Mouse (Mus musculus) stomach, embryonic 16.5 days (tissue): ENCODE data around the gene Zfp639. TPM values are rescaled to one million over a fixed set of nuclear protein-coding genes. Genes with fewer than 3 reads are reported as not detected.

Experiments
- ATAC-seq: fragments of 200-750 bp; cut with Nextera tagmentation; 2 replicates; pipeline ENCODE4 v1.8.0; 2017; ENCODE audit warnings: moderate number of reproducible peaks, moderate TSS enrichment; ENCODE audit not compliant: insufficient read depth, low FRiP score
- H3K27ac ChIP-seq: fragments of 300-500 bp; sonication (generic); 2 replicates; pipeline ENCODE4 v1.5.1; 2014; ENCODE audit warnings: low read length
- H3K27me3 ChIP-seq: fragments of 300-500 bp; sonication (generic); 2 replicates; pipeline ENCODE4 v1.6.1; 2014; ENCODE audit warnings: low read length, control low read depth, mixed read lengths; ENCODE audit not compliant: control insufficient read depth, insufficient read depth
- H3K36me3 ChIP-seq: fragments of 300-500 bp; sonication (generic); 2 replicates; pipeline ENCODE4 v1.6.1; 2014; ENCODE audit warnings: low read length; ENCODE audit not compliant: control insufficient read depth, insufficient read depth
- H3K4me1 ChIP-seq: fragments of 300-500 bp; sonication (generic); 2 replicates; pipeline ENCODE4 v1.6.1; 2014; ENCODE audit warnings: low read length, control low read depth, mixed read lengths; ENCODE audit not compliant: control insufficient read depth, insufficient read depth
- H3K4me2 ChIP-seq: fragments of 300-500 bp; sonication (generic); 2 replicates; pipeline ENCODE4 v1.6.1; 2014; ENCODE audit warnings: low read depth, low read length, mixed read lengths
- H3K4me3 ChIP-seq: fragments of 300-500 bp; sonication (generic); replicated peaks from 2 replicates; pipeline ENCODE4 v1.5.1; 2014; ENCODE audit warnings: mild to moderate bottlenecking, low read length
- H3K9ac ChIP-seq: fragments of 300-500 bp; sonication (generic); 2 replicates; pipeline ENCODE4 v1.6.1; 2014; ENCODE audit warnings: low read length
- H3K9me3 ChIP-seq: fragments of 300-500 bp; sonication (generic); replicated peaks from 2 replicates; pipeline ENCODE4 v1.6.1; 2016; ENCODE audit warnings: low read length, control low read depth; ENCODE audit not compliant: control insufficient read depth
- WGBS: fragments of 180-500 bp; shearing (Covaris S2); extraction: QIAGEN DNeasy Blood & Tissue Kit; methylation state at CpG from one replicate; pipeline ENCODE4 v1.1.7; 2014; 5-methylcytosine and 5-hydroxymethylcytosine counted together
- polyA plus RNA-seq: library from polyadenylated mRNA; unstranded; fragments of >200 nt; fragmentation: Nextera tagmentation; extraction: Ambion mirVana; gene quantifications from 2 replicates; pipeline ENCODE4 v1.2.1, GENCODE M21; 2015

The Zfp639 gene
- polyA plus RNA-seq = 30.0 and 33.4 TPM in 2 replicates

- peaks cover 15% of the 10 kb centered on the region; the same call in 1 of the 2 replicates for H3K4me1 ChIP-seq
- peak within 1 kb of the TSS; percentile 64 for H3K4me2 ChIP-seq
- H3K9ac ChIP-seq = peak within 1 kb of the TSS; percentile 94
- H3K27ac ChIP-seq = peak within 1 kb of the TSS; percentile 84
- no peaks in the 10 kb centered on the region for H3K36me3 ChIP-seq
- H3K4me3 ChIP-seq = peak within 1 kb of the TSS; percentile 77
- ATAC-seq = peak; percentile 54; the same call in 1 of the 2 replicates
- no peaks in the 10 kb centered on the region for H3K27me3 ChIP-seq
- 6% methylated on average over 24 of the region's 24 CpGs for WGBS
- no peaks in the 10 kb centered on the region for H3K9me3 ChIP-seq
These were observed at the start of gene Zfp639 for GRCm38 (mm10) chr3:32509496-32510374. Gene Zfp639 (plus strand): TSS chr3:32510259.

- Histone ChIP-seq H3K27ac (no peak overlapping the region), H3K4me3 (no peak overlapping the region), H3K4me2 (no peak overlapping the region), H3K4me1 (0 out of 2 replicates have a peak, but pooled peaks cover 3% of the 10 kb centered on the region), H3K9me3 (no peaks in the 10 kb centered on the region), H3K36me3 (peaks cover 4% of the 10 kb centered on the region; the same call in 1 of the 2 replicates), H3K27me3 (no peaks in the 10 kb centered on the region), H3K9ac (no peak overlapping the region)
- WGBS = 95% methylated on average over 4 of the region's 4 CpGs
- no peak for ATAC-seq
These were observed 42.7 kb upstream of the Zfp639 start for GRCm38 (mm10) chr3:32467321-32467720.

DNA sequence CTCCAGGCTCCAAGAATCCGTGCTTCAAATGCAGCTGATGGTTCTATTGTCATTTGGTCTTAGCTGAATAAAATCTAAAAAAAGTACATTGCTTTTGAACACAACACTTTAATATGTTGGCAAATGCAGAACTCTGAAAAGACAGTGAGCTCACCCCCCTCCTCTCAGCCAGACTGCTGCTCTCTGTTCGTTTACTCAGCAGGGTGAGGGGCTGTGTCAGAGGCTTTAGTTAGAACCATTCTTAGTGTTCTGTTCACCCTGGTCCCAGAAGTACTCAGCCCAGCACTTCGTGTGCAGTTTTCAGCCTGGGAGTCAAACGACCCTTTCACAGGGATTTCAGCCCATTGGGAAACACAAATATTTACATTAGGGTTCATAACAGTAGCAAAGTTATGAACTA lies 41.6 kb upstream of the Zfp639 start:
- 39% methylated on average over 4 of the region's 4 CpGs for WGBS
- Histone ChIP-seq H3K36me3 (no peaks in the 10 kb centered on the region), H3K4me3 (no peak overlapping the region), H3K27me3 (no peaks in the 10 kb centered on the region), H3K4me1 (0 out of 2 replicates have a peak, but pooled peaks cover 7% of the 10 kb centered on the region), H3K4me2 (no peak overlapping the region), H3K27ac (no peak overlapping the region), H3K9me3 (no peaks in the 10 kb centered on the region), H3K9ac (no peak overlapping the region)
- ATAC-seq = no peak

- Histone ChIP-seq H3K36me3 (no peaks in the 10 kb centered on the region), H3K9ac (no peak overlapping the region), H3K4me3 (no peak overlapping the region), H3K4me2 (no peak overlapping the region), H3K4me1 (0 out of 2 replicates have a peak, but pooled peaks cover 7% of the 10 kb centered on the region), H3K9me3 (no peaks in the 10 kb centered on the region), H3K27me3 (no peaks in the 10 kb centered on the region), H3K27ac (no peak overlapping the region)
- 84% methylated on average over 7 of the region's 7 CpGs for WGBS
- no peak for ATAC-seq
These were observed 39.6 kb upstream of the Zfp639 start for GRCm38 (mm10) chr3:32470449-32470848.

- Histone ChIP-seq H3K9ac (no peak overlapping the region), H3K27me3 (no peaks in the 10 kb centered on the region), H3K4me1 (0 out of 2 replicates have a peak, but pooled peaks cover 7% of the 10 kb centered on the region), H3K27ac (no peak overlapping the region), H3K4me3 (no peak overlapping the region), H3K36me3 (no peaks in the 10 kb centered on the region), H3K9me3 (no peaks in the 10 kb centered on the region), H3K4me2 (no peak overlapping the region)
- ATAC-seq = peak; percentile 37; the same call in 1 of the 2 replicates
- 52% methylated on average over 6 of the region's 6 CpGs for WGBS
These were observed 39.0 kb upstream of the Zfp639 start for GRCm38 (mm10) chr3:32471098-32471497.

DNA sequence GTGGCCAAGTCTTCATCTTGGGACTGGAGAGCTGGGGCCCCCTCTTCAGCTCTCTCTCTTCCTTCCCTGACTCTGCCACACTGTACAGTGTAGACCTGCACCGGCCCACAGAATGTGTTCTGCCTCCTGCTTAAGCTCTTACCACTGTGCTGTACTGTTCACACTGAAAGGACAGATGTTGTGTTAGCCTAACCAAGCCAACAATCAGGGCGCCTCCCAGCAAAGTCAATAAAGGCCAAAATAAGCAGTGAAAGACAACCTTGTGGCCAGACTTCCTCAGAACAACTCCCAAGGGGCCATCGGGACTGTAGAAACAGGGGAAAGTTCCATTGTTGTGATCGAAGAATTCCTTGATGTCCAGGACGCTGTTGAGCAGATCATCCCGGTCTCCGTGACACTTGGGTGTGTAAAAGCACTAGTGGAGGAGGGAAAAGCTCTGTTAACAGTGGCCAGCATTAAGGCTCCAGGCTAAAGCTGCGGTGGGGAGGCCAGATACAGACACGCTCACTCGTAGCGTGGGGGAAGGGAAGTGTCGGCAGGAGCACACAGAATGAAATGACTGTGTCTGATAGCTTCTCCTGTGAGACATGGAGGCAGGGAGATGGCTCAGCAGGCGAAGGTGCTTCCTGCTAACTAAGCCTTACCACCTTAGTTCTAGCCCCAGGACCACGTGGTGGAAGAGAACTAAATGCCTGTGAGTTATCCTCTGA lies 37.7 kb upstream of the Zfp639 start:
- no peak overlapping the region for H3K4me3 ChIP-seq
- 61% methylated on average over 14 of the region's 14 CpGs for WGBS
- 0 out of 2 replicates have a peak, but pooled peaks cover 7% of the 10 kb centered on the region for H3K4me1 ChIP-seq
- H3K9ac ChIP-seq = no peak overlapping the region
- H3K27ac ChIP-seq = no peak overlapping the region
- ATAC-seq = peak; percentile 62
- H3K9me3 ChIP-seq = no peaks in the 10 kb centered on the region
- H3K36me3 ChIP-seq = no peaks in the 10 kb centered on the region
- H3K27me3 ChIP-seq = no peaks in the 10 kb centered on the region
- H3K4me2 ChIP-seq = no peak overlapping the region

DNA sequence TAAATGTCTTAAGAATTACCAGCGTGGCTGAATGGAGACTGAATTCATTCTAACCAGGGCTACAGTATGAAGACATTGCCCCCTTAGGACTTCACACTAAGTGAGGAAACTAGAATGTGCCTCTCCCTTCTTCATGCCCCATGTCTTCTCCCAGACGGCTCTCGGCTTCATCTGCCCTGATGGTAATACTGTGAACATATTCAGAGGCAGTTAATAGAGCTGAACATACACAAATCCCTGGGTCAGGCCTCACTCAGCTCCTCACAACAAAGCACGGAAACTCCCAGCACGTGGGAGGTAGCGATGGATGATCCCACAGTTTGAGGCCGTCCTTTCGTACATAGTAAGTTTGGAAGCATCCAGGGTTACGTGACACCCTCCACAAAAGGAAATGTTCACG lies 36.9 kb upstream of the Zfp639 start:
- Histone ChIP-seq H3K4me2 (no peak overlapping the region), H3K27ac (no peak overlapping the region), H3K36me3 (no peaks in the 10 kb centered on the region), H3K27me3 (no peaks in the 10 kb centered on the region), H3K4me3 (no peak overlapping the region), H3K9ac (no peak overlapping the region), H3K9me3 (no peaks in the 10 kb centered on the region), H3K4me1 (0 out of 2 replicates have a peak, but pooled peaks cover 7% of the 10 kb centered on the region)
- 72% methylated on average over 10 of the region's 10 CpGs for WGBS
- no peak for ATAC-seq

GRCm38 (mm10) chr3:32479961-32480360 lies 30.1 kb upstream of the Zfp639 start:
- H3K27ac ChIP-seq = no peak overlapping the region
- no peaks in the 10 kb centered on the region for H3K27me3 ChIP-seq
- no peaks in the 10 kb centered on the region for H3K36me3 ChIP-seq
- H3K4me2 ChIP-seq = no peak overlapping the region
- H3K9me3 ChIP-seq = no peaks in the 10 kb centered on the region
- no peak overlapping the region for H3K9ac ChIP-seq
- H3K4me3 ChIP-seq = no peak overlapping the region
- no peaks in the 10 kb centered on the region for H3K4me1 ChIP-seq
- 87% methylated on average over 7 of the region's 7 CpGs for WGBS
- ATAC-seq = no peak

GRCm38 (mm10) chr3:32483035-32483434 lies 27.0 kb upstream of the Zfp639 start:
- H3K4me3 ChIP-seq = no peak overlapping the region
- 92% methylated on average over 3 of the region's 3 CpGs for WGBS

More at GRCm38 (mm10) chr3:32483035-32483434, 27.0 kb upstream of the Zfp639 start:
- Histone ChIP-seq H3K4me2 (no peak overlapping the region), H3K9me3 (no peaks in the 10 kb centered on the region), H3K4me1 (no peaks in the 10 kb centered on the region), H3K36me3 (no peaks in the 10 kb centered on the region), H3K27me3 (no peaks in the 10 kb centered on the region), H3K27ac (no peak overlapping the region), H3K9ac (no peak overlapping the region)
- ATAC-seq = no peak
